In genomic region chr17:65641734-65642218, GRCm38 (mm10) we compare ENCODE assay signal across 12 mouse cellular contexts. TPM values are rescaled to one million over a fixed set of nuclear protein-coding genes. Genes with fewer than 3 reads are reported as not detected.
DNase-seq lines count a peak whose midpoint lies in the region; ATAC-seq and TF ChIP-seq lines count a peak whose summit lies in the region.
"Had no signal": no experiment of that assay in that cellular context is flagged by ENCODE, and none has a peak within 500 bp of the region (broad histone marks: within the 10 kb centered on the region; RNA-seq: fewer than 3 reads in every experiment).

Gene Txndc2 (minus strand): TSS chr17:65642168.

- 90% methylated on average over 11 of the region's 11 CpGs for WGBS in intestine, embryonic 15.5 days
- WGBS in intestine, embryonic 16.5 days = 91% methylated on average over 11 of the region's 11 CpGs
- 90% methylated on average over 11 of the region's 11 CpGs for WGBS in hindbrain, embryonic 13.5 days
- WGBS in midbrain, postnatal 0 days = 85% methylated on average over 11 of the region's 11 CpGs

- H3K4me1 ChIP-seq in intestine, embryonic 15.5 days (replicated peaks) = no peaks in the 10 kb centered on the region; the same call in 1 of the 2 replicates
- H3K4me1 ChIP-seq in intestine, embryonic 16.5 days (ENCODE audit: control insufficient read depth, insufficient read depth, low read length) = no peaks in the 10 kb centered on the region
- peaks cover 4% of the 10 kb centered on the region; the same call in 1 of the 2 replicates for H3K4me1 ChIP-seq in cortical plate, adult 2 months (ENCODE audit: control insufficient read depth, insufficient read depth, low read length)
- peaks cover 16% of the 10 kb centered on the region for H3K4me1 ChIP-seq in hindbrain, embryonic 13.5 days (replicated peaks)
- peaks cover 7% of the 10 kb centered on the region; the same call in 1 of the 2 replicates for H3K4me1 ChIP-seq in midbrain, postnatal 0 days (ENCODE audit: insufficient read depth, low read length)
- H3K4me1 ChIP-seq: liver, embryonic 15.5 days had no signal

- H3K9ac ChIP-seq in intestine, embryonic 15.5 days = no peak within 1 kb of the TSS
- no peak within 1 kb of the TSS for H3K9ac ChIP-seq in intestine, embryonic 16.5 days (ENCODE audit: low read depth, low read length)
- H3K9ac ChIP-seq in hindbrain, embryonic 13.5 days = no peak within 1 kb of the TSS; the same call in 1 of the 2 replicates
- no peak within 1 kb of the TSS for H3K9ac ChIP-seq in midbrain, postnatal 0 days (replicated peaks; ENCODE audit: low read length, poor library complexity, severe bottlenecking)
- H3K9ac ChIP-seq: liver, embryonic 15.5 days had no signal

- H3K27me3 ChIP-seq in intestine, embryonic 15.5 days (replicated peaks) = no peaks in the 10 kb centered on the region
- no peaks in the 10 kb centered on the region for H3K27me3 ChIP-seq in intestine, embryonic 16.5 days (replicated peaks; ENCODE audit: control insufficient read depth, insufficient read depth, low read length)
- H3K27me3 ChIP-seq in hindbrain, embryonic 13.5 days = no peaks in the 10 kb centered on the region
- H3K27me3 ChIP-seq in midbrain, postnatal 0 days (ENCODE audit: insufficient read depth, low read length) = no peaks in the 10 kb centered on the region
- H3K27me3 ChIP-seq: CH12.LX; liver, embryonic 15.5 days had no signal

- no peaks in the 10 kb centered on the region for H3K9me3 ChIP-seq in intestine, embryonic 15.5 days
- no peaks in the 10 kb centered on the region for H3K9me3 ChIP-seq in intestine, embryonic 16.5 days (ENCODE audit: control insufficient read depth, low read length)
- H3K9me3 ChIP-seq in hindbrain, embryonic 13.5 days = no peaks in the 10 kb centered on the region
- no peaks in the 10 kb centered on the region for H3K9me3 ChIP-seq in midbrain, postnatal 0 days (ENCODE audit: low read length)
- H3K9me3 ChIP-seq: liver, embryonic 15.5 days had no signal

- H3K27ac ChIP-seq in intestine, embryonic 15.5 days = 0 out of 2 replicates have a peak within 1 kb of the TSS, but pooled peaks have one; percentile 7
- no peak within 1 kb of the TSS for H3K27ac ChIP-seq in intestine, embryonic 16.5 days (ENCODE audit: low read length)
- H3K27ac ChIP-seq in cortical plate, adult 2 months (ENCODE audit: insufficient read depth, low read length) = peak within 1 kb of the TSS; percentile 85
- H3K27ac ChIP-seq in hindbrain, embryonic 13.5 days = peak within 1 kb of the TSS; percentile 70
- peak within 1 kb of the TSS; percentile 71 for H3K27ac ChIP-seq in midbrain, postnatal 0 days (ENCODE audit: low read depth, low read length)
- H3K27ac ChIP-seq: liver, embryonic 15.5 days had no signal

- DNase-seq in midbrain, postnatal 0 days (ENCODE audit: low spot score) = no peak
- DNase-seq in urinary bladder, postnatal 25 days (ENCODE audit: low spot score) = no peak
- no peak for DNase-seq in frontal cortex, postnatal 25 days (ENCODE audit: low spot score in 2 of 2)
- no peak for DNase-seq in layer of hippocampus, postnatal 10 days (ENCODE audit: low spot score in 2 of 2)
- DNase-seq: gastrocnemius, postnatal 25 days had no signal

- no peak for ATAC-seq in intestine, embryonic 15.5 days
- ATAC-seq in intestine, embryonic 16.5 days = no peak
- no peak for ATAC-seq in hindbrain, embryonic 13.5 days (ENCODE audit: low FRiP score)
- no peak for ATAC-seq in midbrain, postnatal 0 days (ENCODE audit: low FRiP score)

- no peak within 1 kb of the TSS for H3K4me2 ChIP-seq in intestine, embryonic 15.5 days (replicated peaks)
- no peak within 1 kb of the TSS for H3K4me2 ChIP-seq in intestine, embryonic 16.5 days (ENCODE audit: low read depth, low read length)
- H3K4me2 ChIP-seq in hindbrain, embryonic 13.5 days = no peak within 1 kb of the TSS
- peak within 1 kb of the TSS; percentile 0; the same call in 1 of the 2 replicates for H3K4me2 ChIP-seq in midbrain, postnatal 0 days (ENCODE audit: low read depth, low read length, poor library complexity, severe bottlenecking)
- H3K4me2 ChIP-seq: liver, embryonic 15.5 days had no signal

- no peaks in the 10 kb centered on the region for H3K36me3 ChIP-seq in intestine, embryonic 15.5 days
- no peaks in the 10 kb centered on the region for H3K36me3 ChIP-seq in intestine, embryonic 16.5 days (ENCODE audit: control insufficient read depth, insufficient read depth, low read length)
- H3K36me3 ChIP-seq in hindbrain, embryonic 13.5 days = no peaks in the 10 kb centered on the region
- H3K36me3 ChIP-seq in midbrain, postnatal 0 days (ENCODE audit: insufficient read depth, low read length) = no peaks in the 10 kb centered on the region
- H3K36me3 ChIP-seq: liver, embryonic 15.5 days had no signal

- H3K4me3 ChIP-seq in intestine, embryonic 15.5 days (replicated peaks) = no peak within 1 kb of the TSS
- H3K4me3 ChIP-seq in intestine, embryonic 16.5 days (ENCODE audit: low read length) = no peak within 1 kb of the TSS
- H3K4me3 ChIP-seq in cortical plate, adult 2 months (ENCODE audit: insufficient read depth, low read length) = no peak within 1 kb of the TSS
- H3K4me3 ChIP-seq in hindbrain, embryonic 13.5 days = no peak within 1 kb of the TSS
- H3K4me3 ChIP-seq in midbrain, postnatal 0 days (ENCODE audit: low read depth, low read length) = no peak within 1 kb of the TSS
- H3K4me3 ChIP-seq: liver, embryonic 15.5 days had no signal

- no peak for TF ChIP-seq CTCF in cortical plate, adult 2 months (IDR thresholded peaks at IDR 0.05; ENCODE audit: extremely low read depth, insufficient read depth, low read length)
- TF ChIP-seq CTCF in midbrain, postnatal 0 days (IDR thresholded peaks at IDR 0.05) = no peak

- TF ChIP-seq POLR2A in cortical plate, adult 2 months (IDR thresholded peaks at IDR 0.05; ENCODE audit: extremely low read depth, insufficient read depth, low read length) = no peak

RNA-seq across cellular contexts. Expression of gene Txndc2, which starts in this region (rescaled TPM):
- polyA plus RNA-seq in intestine, embryonic 15.5 days (2015; fragmentation: Nextera tagmentation; extraction: Ambion mirVana) = not detected in 2 replicates
- polyA plus RNA-seq in intestine, embryonic 16.5 days (2015; fragmentation: Nextera tagmentation; extraction: Ambion mirVana) = not detected in 2 replicates
- 0.15 TPM in 1 of 2 replicates, not detected in the other for polyA plus RNA-seq in cortical plate, adult 2 months (2012; rRNA removed)
- 0.18 TPM in 1 of 2 replicates, not detected in the other for polyA plus RNA-seq in hindbrain, embryonic 13.5 days (2015; fragmentation: Nextera tagmentation; extraction: Ambion mirVana)
- total RNA-seq in midbrain, postnatal 0 days (2014; rRNA removed) = not detected in 2 replicates
- polyA plus RNA-seq in midbrain, postnatal 0 days (2015; fragmentation: Nextera tagmentation; extraction: Ambion mirVana) = not detected in 2 replicates
- under 1 TPM; 0.18 to 0.32 TPM for total RNA-seq in layer of hippocampus, postnatal 10 days (2021)
- total RNA-seq: CH12.LX; gastrocnemius, postnatal 25 days; layer of hippocampus, adult 8-10 months had no signal
- polyA plus RNA-seq: liver, embryonic 15.5 days had no signal
